Mouse (Mus musculus) neural tube, embryonic 15.5 days (tissue): ENCODE measurements around the gene Grb7. TPM values are rescaled to one million over a fixed set of nuclear protein-coding genes. Genes with fewer than 3 reads are reported as not detected.

Source experiments
- ATAC-seq: fragments of 200-750 bp; cut with Nextera tagmentation; 2 replicates; pipeline ENCODE4 v1.8.0; 2017; ENCODE audit warnings: mild to moderate bottlenecking, moderate TSS enrichment, moderate library complexity; ENCODE audit not compliant: low FRiP score
- H3K27ac ChIP-seq: fragments of 300-500 bp; sonication (generic); replicated peaks from 2 replicates; pipeline ENCODE4 v1.5.1; 2015; ENCODE audit warnings: mild to moderate bottlenecking, inconsistent platforms
- H3K27me3 ChIP-seq: fragments of 300-500 bp; sonication (generic); replicated peaks from 2 replicates; pipeline ENCODE4 v1.6.1; 2015; ENCODE audit warnings: inconsistent platforms
- H3K36me3 ChIP-seq: fragments of 300-500 bp; sonication (generic); 2 replicates; pipeline ENCODE4 v1.6.1; 2015; ENCODE audit warnings: inconsistent platforms
- H3K4me1 ChIP-seq: fragments of 300-500 bp; sonication (generic); 2 replicates; pipeline ENCODE4 v1.6.1; 2015; ENCODE audit warnings: inconsistent platforms
- H3K4me2 ChIP-seq: fragments of 300-500 bp; sonication (generic); 2 replicates; pipeline ENCODE4 v1.6.1; 2015; ENCODE audit warnings: inconsistent platforms, mild to moderate bottlenecking, moderate library complexity
- H3K4me3 ChIP-seq: fragments of 300-500 bp; sonication (generic); replicated peaks from 2 replicates; pipeline ENCODE4 v1.5.1; 2015; ENCODE audit warnings: mild to moderate bottlenecking, inconsistent platforms
- H3K9ac ChIP-seq: fragments of 300-500 bp; sonication (generic); replicated peaks from 2 replicates; pipeline ENCODE4 v1.6.1; 2015; ENCODE audit warnings: mild to moderate bottlenecking, inconsistent platforms
- H3K9me3 ChIP-seq: fragments of 300-500 bp; sonication (generic); replicated peaks from 2 replicates; pipeline ENCODE4 v1.6.1; 2016; ENCODE audit warnings: inconsistent platforms
- WGBS: fragments of 180-500 bp; shearing (Covaris S2); methylation state at CpG from one replicate; pipeline ENCODE4 v1.1.7; 2015; ENCODE audit warnings: mixed read lengths; 5-methylcytosine and 5-hydroxymethylcytosine counted together
- polyA plus RNA-seq: library from polyadenylated mRNA; unstranded; fragments of >200 nt; fragmentation: Nextera tagmentation; extraction: Ambion mirVana; gene quantifications from 2 replicates; pipeline ENCODE4 v1.2.1, GENCODE M21; 2015

Grb7 gene
- polyA plus RNA-seq, 1 experiment from 2014 or later = 1.1 TPM

- Histone ChIP-seq H3K9me3 (no peaks in the 10 kb centered on the region), H3K27me3 (peaks cover 37% of the 10 kb centered on the region), H3K4me3 (no peak overlapping the region), H3K4me2 (no peak overlapping the region), H3K9ac (no peak overlapping the region), H3K36me3 (no peaks in the 10 kb centered on the region), H3K4me1 (peaks cover 10% of the 10 kb centered on the region; the same call in 1 of the 2 replicates), H3K27ac (no peak overlapping the region)
- ATAC-seq = no peak
- 72% methylated on average over 4 of the region's 4 CpGs for WGBS
These were observed 515 bp upstream of the Grb7 start for GRCm38 (mm10) chr11:98445679-98446078.

GRCm38 (mm10) chr11:98446562-98447474, 624 bp downstream of the Grb7 start:
- Histone ChIP-seq H3K27ac (no peak overlapping the region), H3K9me3 (no peaks in the 10 kb centered on the region), H3K27me3 (peaks cover 37% of the 10 kb centered on the region), H3K4me3 (peak overlapping the region; percentile 4; the same call in 1 of the 2 replicates), H3K9ac (no peak overlapping the region), H3K36me3 (no peaks in the 10 kb centered on the region), H3K4me2 (peak overlapping the region; percentile 30), H3K4me1 (peaks cover 10% of the 10 kb centered on the region; the same call in 1 of the 2 replicates)
- no peak for ATAC-seq
- WGBS = 5% methylated on average over 33 of the region's 33 CpGs

- peaks cover 37% of the 10 kb centered on the region for H3K27me3 ChIP-seq
- H3K4me1 ChIP-seq = peaks cover 10% of the 10 kb centered on the region; the same call in 1 of the 2 replicates
- peak overlapping the region; percentile 30 for H3K4me2 ChIP-seq
- no peaks in the 10 kb centered on the region for H3K9me3 ChIP-seq
- no peak overlapping the region for H3K27ac ChIP-seq
- ATAC-seq = no peak
- no peaks in the 10 kb centered on the region for H3K36me3 ChIP-seq
- 28% methylated on average over 7 of the region's 7 CpGs for WGBS
- no peak overlapping the region for H3K9ac ChIP-seq
- H3K4me3 ChIP-seq = peak overlapping the region; percentile 4; the same call in 1 of the 2 replicates
These were observed 1.3 kb downstream of the Grb7 start for GRCm38 (mm10) chr11:98447475-98447834.

GRCm38 (mm10) chr11:98448191-98448790, 2.1 kb downstream of the Grb7 start:
- Histone ChIP-seq H3K4me3 (no peak overlapping the region), H3K9me3 (no peaks in the 10 kb centered on the region), H3K9ac (no peak overlapping the region), H3K36me3 (no peaks in the 10 kb centered on the region), H3K4me1 (peaks cover 10% of the 10 kb centered on the region; the same call in 1 of the 2 replicates), H3K27me3 (peaks cover 37% of the 10 kb centered on the region), H3K27ac (no peak overlapping the region), H3K4me2 (no peak overlapping the region)
- 30% methylated on average over 13 of the region's 13 CpGs for WGBS
- no peak for ATAC-seq

GRCm38 (mm10) chr11:98449419-98449818, 3.2 kb downstream of the Grb7 start:
- Histone ChIP-seq H3K36me3 (no peaks in the 10 kb centered on the region), H3K9me3 (no peaks in the 10 kb centered on the region), H3K4me1 (peaks cover 10% of the 10 kb centered on the region; the same call in 1 of the 2 replicates), H3K9ac (no peak overlapping the region), H3K27me3 (peaks cover 37% of the 10 kb centered on the region), H3K27ac (no peak overlapping the region), H3K4me2 (no peak overlapping the region), H3K4me3 (no peak overlapping the region)
- no peak for ATAC-seq
- 80% methylated on average over 3 of the region's 3 CpGs for WGBS

GRCm38 (mm10) chr11:98449921-98450771, 4.0 kb downstream of the Grb7 start:
- peaks cover 37% of the 10 kb centered on the region for H3K27me3 ChIP-seq
- 84% methylated on average over 20 of the region's 20 CpGs for WGBS
- no peaks in the 10 kb centered on the region for H3K36me3 ChIP-seq
- peaks cover 10% of the 10 kb centered on the region; the same call in 1 of the 2 replicates for H3K4me1 ChIP-seq
- no peak for ATAC-seq
- H3K9ac ChIP-seq = no peak overlapping the region
- H3K4me3 ChIP-seq = no peak overlapping the region
- no peak overlapping the region for H3K4me2 ChIP-seq
- no peaks in the 10 kb centered on the region for H3K9me3 ChIP-seq
- H3K27ac ChIP-seq = no peak overlapping the region

- H3K4me1 ChIP-seq = peaks cover 10% of the 10 kb centered on the region
- no peak overlapping the region for H3K9ac ChIP-seq
- 86% methylated on average over 4 of the region's 4 CpGs for WGBS
- peaks cover 20% of the 10 kb centered on the region for H3K27me3 ChIP-seq
- H3K27ac ChIP-seq = no peak overlapping the region
- H3K4me3 ChIP-seq = no peak overlapping the region
- no peaks in the 10 kb centered on the region for H3K9me3 ChIP-seq
- ATAC-seq = no peak
- no peak overlapping the region for H3K4me2 ChIP-seq
- H3K36me3 ChIP-seq = no peaks in the 10 kb centered on the region
These were observed 9.3 kb downstream of the Grb7 start for GRCm38 (mm10) chr11:98455484-98455883.

GRCm38 (mm10) chr11:98456545-98456944, 10.4 kb downstream of the Grb7 start:
- no peak for ATAC-seq
- Histone ChIP-seq H3K4me1 (peaks cover 10% of the 10 kb centered on the region), H3K27ac (no peak overlapping the region), H3K4me3 (no peak overlapping the region; the same call in 1 of the 2 replicates), H3K9me3 (no peaks in the 10 kb centered on the region), H3K4me2 (peak overlapping the region; percentile 75), H3K27me3 (peaks cover 24% of the 10 kb centered on the region), H3K9ac (no peak overlapping the region), H3K36me3 (no peaks in the 10 kb centered on the region)
- 78% methylated on average over 5 of the region's 5 CpGs for WGBS

- H3K4me2 ChIP-seq = peak overlapping the region; percentile 75
- no peaks in the 10 kb centered on the region for H3K36me3 ChIP-seq
- H3K4me1 ChIP-seq = peaks cover 10% of the 10 kb centered on the region
- peaks cover 26% of the 10 kb centered on the region for H3K27me3 ChIP-seq
- WGBS = 23% methylated on average over 9 of the region's 9 CpGs
- peak overlapping the region; percentile 84 for H3K27ac ChIP-seq
- no peaks in the 10 kb centered on the region for H3K9me3 ChIP-seq
- H3K4me3 ChIP-seq = peak overlapping the region; percentile 49
- H3K9ac ChIP-seq = peak overlapping the region; percentile 60
- peak; percentile 15; the same call in 1 of the 2 replicates for ATAC-seq
These were observed 10.8 kb downstream of the Grb7 start for GRCm38 (mm10) chr11:98456945-98457344.

- Histone ChIP-seq H3K4me1 (peaks cover 10% of the 10 kb centered on the region), H3K4me3 (peak overlapping the region; percentile 49), H3K9me3 (no peaks in the 10 kb centered on the region), H3K9ac (peak overlapping the region; percentile 60), H3K27me3 (peaks cover 32% of the 10 kb centered on the region), H3K36me3 (no peaks in the 10 kb centered on the region), H3K27ac (peak overlapping the region; percentile 84), H3K4me2 (peak overlapping the region; percentile 75)
- WGBS = 1% methylated on average over 45 of the region's 64 CpGs
- peak; percentile 92 for ATAC-seq
These were observed 11.3 kb downstream of the Grb7 start for GRCm38 (mm10) chr11:98457367-98458120.
